Mouse (Mus musculus): ENCODE data around the gene Gstp2.

DNA sequence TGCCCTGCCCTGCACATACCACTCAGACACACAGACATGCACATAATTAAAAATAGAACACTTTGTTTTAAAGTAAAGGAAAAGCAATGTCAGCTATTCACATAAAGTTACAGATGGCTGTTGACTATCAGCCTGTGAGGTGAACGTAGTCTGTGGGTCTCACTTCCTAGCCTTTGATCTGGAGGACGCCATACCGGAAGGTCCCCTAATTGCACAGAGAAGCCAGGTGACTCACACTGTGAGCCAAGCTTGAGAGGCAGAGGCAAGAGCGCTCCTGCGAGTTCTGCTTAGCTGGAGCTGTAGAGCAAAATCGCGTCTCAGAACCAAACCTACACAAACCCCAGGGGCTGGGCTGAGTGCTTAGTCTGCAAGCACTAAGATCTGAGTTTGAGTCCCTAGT, 47.9 kb upstream of the Gstp2 start:
- TF ChIP-seq GATA1 (IDR thresholded peaks at IDR 0.05; ENCODE audit: low read length) (no peak), TAL1 (IDR thresholded peaks at IDR 0.05; ENCODE audit: low read length) (no peak)
